In the genomic region with DNA sequence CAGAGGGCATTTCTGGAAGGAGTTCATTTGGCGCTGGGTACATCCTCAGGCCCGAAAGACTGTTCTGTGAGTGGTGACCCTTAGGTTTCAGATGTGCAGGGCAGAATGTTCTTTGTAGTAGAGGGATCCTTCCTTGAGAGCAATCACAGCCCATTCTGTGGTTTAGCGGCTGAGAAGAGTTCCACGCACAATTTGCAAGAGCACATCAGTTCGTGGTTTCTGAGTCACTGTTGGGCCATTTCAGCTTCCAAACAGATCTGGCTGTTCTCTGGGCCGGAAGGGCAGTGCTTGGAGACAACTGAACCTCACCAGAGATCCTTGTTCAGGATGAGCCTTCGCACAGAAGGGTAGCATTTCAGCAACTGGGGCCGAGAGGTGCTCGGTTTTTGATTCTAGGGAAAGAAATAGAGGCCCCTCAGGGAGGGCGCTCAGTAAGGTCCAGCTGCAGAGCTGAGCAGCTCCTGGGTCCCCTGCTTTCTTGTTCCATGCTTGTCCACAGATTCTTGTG, we compare ENCODE assay signal across 25 mouse cellular contexts. TPM values are rescaled to one million over a fixed set of nuclear protein-coding genes. Genes with fewer than 3 reads are reported as not detected.
"Had no signal": no experiment of that assay in that cellular context is flagged by ENCODE, and none has a peak within 500 bp of the region (broad histone marks: within the 10 kb centered on the region; RNA-seq: fewer than 3 reads in every experiment).

No protein-coding gene starts in this region.

- H3K27me3 ChIP-seq: heart, embryonic 12.5 days; hindbrain, embryonic 15.5 days; kidney, embryonic 15.5 days; limb, embryonic 12.5 days had no signal

- H3K4me1 ChIP-seq: hindbrain, embryonic 15.5 days; kidney, embryonic 15.5 days; limb, embryonic 12.5 days; liver, embryonic 13.5 days had no signal

- H3K4me2 ChIP-seq: heart, embryonic 12.5 days; hindbrain, embryonic 15.5 days; kidney, embryonic 15.5 days; limb, embryonic 12.5 days; liver, embryonic 13.5 days; liver, embryonic 15.5 days had no signal

- ATAC-seq: hindbrain, postnatal 0 days; intestine, embryonic 16.5 days; liver, postnatal 0 days had no signal

- H3K9me3 ChIP-seq: hindbrain, embryonic 15.5 days; limb, embryonic 10.5 days; liver, embryonic 13.5 days; liver, embryonic 15.5 days had no signal

- H3K4me3 ChIP-seq: heart, embryonic 12.5 days; hindbrain, embryonic 15.5 days; kidney, embryonic 15.5 days; limb, embryonic 10.5 days; limb, embryonic 12.5 days; liver, embryonic 13.5 days; liver, embryonic 15.5 days had no signal

- DNase-seq: gastrocnemius, postnatal 10 days; gastrocnemius, postnatal 25 days; heart, adult 18-20 months; heart, postnatal 10 days; heart, postnatal 36 days; kidney, adult 11 months; kidney, adult 2 months; kidney, adult 9 months; kidney, postnatal 14 days; kidney, postnatal 36 days; layer of hippocampus, adult 9-11 months; layer of hippocampus, postnatal 36 days; liver; liver, embryonic 13.5 days; liver, postnatal 0 days had no signal

- H3K9ac ChIP-seq: heart, embryonic 12.5 days; hindbrain, embryonic 15.5 days; kidney, embryonic 15.5 days; limb, embryonic 12.5 days; liver, embryonic 13.5 days; liver, embryonic 15.5 days; liver, postnatal 0 days had no signal

- H3K36me3 ChIP-seq: heart, embryonic 12.5 days; hindbrain, embryonic 15.5 days; kidney, embryonic 15.5 days; limb, embryonic 10.5 days; limb, embryonic 12.5 days; liver, embryonic 13.5 days; liver, embryonic 15.5 days had no signal

- H3K27ac ChIP-seq: hindbrain, embryonic 15.5 days; hindbrain, postnatal 0 days; kidney, embryonic 15.5 days; kidney, postnatal 0 days; limb, embryonic 10.5 days; limb, embryonic 12.5 days; liver, embryonic 13.5 days; liver, embryonic 15.5 days had no signal

RNA-seq across cellular contexts. Expression of a gene that starts 33.1 kb away (rescaled TPM):
- total RNA-seq: hematopoietic stem cell, adult 5-6 weeks had no signal
- polyA plus RNA-seq: liver, embryonic 13.5 days had no signal
